Mouse (Mus musculus): ENCODE results near the gene Rnase1. TPM values are rescaled to one million over a fixed set of nuclear protein-coding genes. Genes with fewer than 3 reads are reported as not detected.
A peak's percentile ranks its signal among the peaks of the same experiment; 100 is the strongest.

The Rnase1 gene
- polyA plus RNA-seq, 1 experiment: 0.17 TPM

DNA sequence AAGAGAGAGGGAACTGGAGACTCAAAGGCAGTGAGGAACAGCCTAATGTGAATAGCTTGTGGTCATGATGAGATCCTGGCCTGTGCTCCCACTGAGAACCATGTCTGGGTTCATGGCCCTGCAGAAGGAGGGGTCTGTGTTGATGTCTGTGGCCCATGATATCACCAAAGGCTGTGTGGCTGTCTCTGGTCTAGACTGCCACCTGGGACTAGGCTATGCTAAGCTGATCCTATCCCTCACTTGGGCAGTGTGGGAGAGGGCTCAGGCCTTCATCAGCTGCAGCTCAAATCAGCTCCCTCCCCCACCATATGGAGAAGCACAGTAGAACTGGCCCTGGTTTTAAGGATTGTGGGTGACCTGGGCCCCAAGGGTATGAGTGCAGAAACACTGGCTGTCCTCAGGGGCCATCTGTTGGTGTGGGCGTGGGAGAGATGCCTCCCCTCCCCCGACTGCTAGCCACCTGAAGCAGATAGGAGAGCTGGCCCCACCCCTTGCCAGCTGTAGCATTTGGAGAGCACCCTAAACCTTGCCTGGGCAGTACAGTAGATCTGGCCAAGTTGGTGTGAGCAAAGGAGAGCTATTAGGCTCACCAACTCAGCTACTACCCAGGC lies 18.8 kb downstream of the Rnase1 start:
- no peaks in the 10 kb centered on the region for H3K36me3 ChIP-seq (ENCODE audit: control insufficient read depth, insufficient read depth)
- no peaks in the 10 kb centered on the region for H3K79me2 ChIP-seq (ENCODE audit: control insufficient read depth, insufficient read depth)
- no peak overlapping the region for H3K4me2 ChIP-seq (ENCODE audit: low read depth)
- TF ChIP-seq REST (IDR thresholded peaks at IDR 0.05; ENCODE audit: insufficient read depth, insufficient read length): no peak
- TF ChIP-seq MYOD1 (IDR thresholded peaks at IDR 0.05; ENCODE audit: control insufficient read depth in 1 of 3, insufficient read length in 2 of 3, low read depth in 2 of 3): peak in 1 of 3 experiments; percentile 51
- H3ac ChIP-seq (ENCODE audit: control insufficient read depth, insufficient read length): no peak overlapping the region
- H3K27me3 ChIP-seq (ENCODE audit: control insufficient read depth, insufficient read depth, insufficient read length): peaks cover 6% of the 10 kb centered on the region
- H3K4me3 ChIP-seq: no peak overlapping the region

DNA sequence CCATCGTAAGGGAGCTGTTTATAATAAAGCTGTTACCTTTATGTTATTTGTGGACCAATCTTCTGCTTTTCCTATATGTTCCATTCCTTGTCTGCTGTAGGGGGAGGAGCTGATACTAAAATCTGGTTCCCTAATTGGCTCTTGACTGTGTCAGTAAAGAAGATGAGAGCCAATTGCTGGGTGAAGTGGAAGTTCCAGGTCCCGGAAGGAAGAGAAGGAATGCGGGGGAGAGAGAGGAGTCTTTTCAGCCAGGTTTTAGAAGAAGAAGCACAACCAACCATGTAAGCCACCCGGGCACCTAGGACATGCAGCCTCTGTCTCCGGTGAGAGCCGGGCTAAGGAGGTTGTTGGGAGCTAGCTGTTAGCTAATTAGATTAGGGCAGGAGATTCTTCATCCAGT lies 20.9 kb downstream of the Rnase1 start:
- TF ChIP-seq CEBPB (IDR thresholded peaks at IDR 0.05; ENCODE audit: insufficient read depth, poor library complexity, severe bottlenecking) (no peak), REST (IDR thresholded peaks at IDR 0.05; ENCODE audit: insufficient read depth, insufficient read length) (no peak), POLR2AphosphoS2 (IDR thresholded peaks at IDR 0.05; ENCODE audit: insufficient read length, low read depth) (no peak), MYOD1 (IDR thresholded peaks at IDR 0.05; ENCODE audit: control insufficient read depth in 1 of 3, insufficient read length in 2 of 3, low read depth in 2 of 3) (no peak), TCF3 (IDR thresholded peaks at IDR 0.05; ENCODE audit: insufficient read length, low read depth) (no peak), POLR2A (IDR thresholded peaks at IDR 0.05; ENCODE audit: insufficient read length, low read depth) (no peak), MAX (IDR thresholded peaks at IDR 0.05; ENCODE audit: low read depth) (no peak), USF1 (IDR thresholded peaks at IDR 0.05; ENCODE audit: low read depth) (no peak), MYOG (IDR thresholded peaks at IDR 0.05; ENCODE audit: control insufficient read depth in 1 of 3, insufficient read depth in 1 of 3, insufficient read length in 2 of 3, low read depth in 2 of 3) (no peak), TCF12 (IDR thresholded peaks at IDR 0.05; ENCODE audit: insufficient read depth, poor library complexity, severe bottlenecking) (no peak), E2F4 (IDR thresholded peaks at IDR 0.05; ENCODE audit: insufficient read depth) (no peak)
- H3K27me3 ChIP-seq (ENCODE audit: control insufficient read depth, insufficient read depth, insufficient read length): peaks cover 6% of the 10 kb centered on the region
- H3ac ChIP-seq (ENCODE audit: control insufficient read depth, insufficient read length): no peak overlapping the region
- no peaks in the 10 kb centered on the region for H3K79me2 ChIP-seq (ENCODE audit: control insufficient read depth, insufficient read depth)
- H3K36me3 ChIP-seq (ENCODE audit: control insufficient read depth, insufficient read depth): no peaks in the 10 kb centered on the region
- no peak overlapping the region for H3K4me2 ChIP-seq (ENCODE audit: low read depth)
- no peak overlapping the region for H3K4me3 ChIP-seq

GRCm38 (mm10) chr14:51113916-51114560 lies 32.5 kb downstream of the Rnase1 start, which contains the start of gene Eddm3b:
Gene Eddm3b (plus strand): TSS chr14:51114426.
- Histone ChIP-seq H3ac (ENCODE audit: control insufficient read depth, insufficient read length) (no peak within 1 kb of the TSS), H3K79me2 (ENCODE audit: control insufficient read depth, insufficient read depth) (no peaks in the 10 kb centered on the region), H3K4me2 (ENCODE audit: low read depth) (no peak within 1 kb of the TSS), H3K4me3 (no peak within 1 kb of the TSS), H3K36me3 (ENCODE audit: control insufficient read depth, insufficient read depth) (no peaks in the 10 kb centered on the region), H3K27me3 (ENCODE audit: control insufficient read depth, insufficient read depth, insufficient read length) (no peaks in the 10 kb centered on the region)
- TF ChIP-seq MYOD1 (IDR thresholded peaks at IDR 0.05; ENCODE audit: control insufficient read depth in 1 of 3, insufficient read length in 2 of 3, low read depth in 2 of 3): no peak
- TF ChIP-seq MAX (IDR thresholded peaks at IDR 0.05; ENCODE audit: low read depth): no peak
- no peak for TF ChIP-seq TCF3 (IDR thresholded peaks at IDR 0.05; ENCODE audit: insufficient read length, low read depth)
- no peak for TF ChIP-seq SRF (IDR thresholded peaks at IDR 0.05; ENCODE audit: control insufficient read depth, insufficient read length, low read depth)
- TF ChIP-seq USF1 (IDR thresholded peaks at IDR 0.05; ENCODE audit: low read depth): no peak
- no peak for TF ChIP-seq CEBPB (IDR thresholded peaks at IDR 0.05; ENCODE audit: insufficient read depth, poor library complexity, severe bottlenecking)
- TF ChIP-seq MYOG (IDR thresholded peaks at IDR 0.05; ENCODE audit: control insufficient read depth in 1 of 3, insufficient read depth in 1 of 3, insufficient read length in 2 of 3, low read depth in 2 of 3): no peak
- TF ChIP-seq E2F4 (IDR thresholded peaks at IDR 0.05; ENCODE audit: insufficient read depth): no peak
- no peak for TF ChIP-seq POLR2A (IDR thresholded peaks at IDR 0.05; ENCODE audit: insufficient read length, low read depth)
- TF ChIP-seq REST (IDR thresholded peaks at IDR 0.05; ENCODE audit: insufficient read depth, insufficient read length): no peak
- TF ChIP-seq TCF12 (IDR thresholded peaks at IDR 0.05; ENCODE audit: insufficient read depth, poor library complexity, severe bottlenecking): no peak
- TF ChIP-seq POLR2AphosphoS2 (IDR thresholded peaks at IDR 0.05; ENCODE audit: insufficient read length, low read depth): no peak

GRCm38 (mm10) chr14:51113476-51113875 lies 33.1 kb downstream of the Rnase1 start:
- H3K4me2 ChIP-seq (ENCODE audit: low read depth): no peak overlapping the region
- H3K79me2 ChIP-seq (ENCODE audit: control insufficient read depth, insufficient read depth): no peaks in the 10 kb centered on the region
- no peaks in the 10 kb centered on the region for H3K27me3 ChIP-seq (ENCODE audit: control insufficient read depth, insufficient read depth, insufficient read length)

GRCm38 (mm10) chr14:51111966-51112365 lies 34.6 kb downstream of the Rnase1 start:
- H3K27me3 ChIP-seq (ENCODE audit: control insufficient read depth, insufficient read depth, insufficient read length): no peaks in the 10 kb centered on the region
- peak overlapping the region; percentile 32 for H3K4me2 ChIP-seq (ENCODE audit: low read depth)
- H3K79me2 ChIP-seq (ENCODE audit: control insufficient read depth, insufficient read depth): no peaks in the 10 kb centered on the region
- H3K4me3 ChIP-seq: no peak overlapping the region
- no peak overlapping the region for H3ac ChIP-seq (ENCODE audit: control insufficient read depth, insufficient read length)
- no peaks in the 10 kb centered on the region for H3K36me3 ChIP-seq (ENCODE audit: control insufficient read depth, insufficient read depth)
- TF ChIP-seq SRF (IDR thresholded peaks at IDR 0.05; ENCODE audit: control insufficient read depth, insufficient read length, low read depth): no peak
- TF ChIP-seq POLR2AphosphoS2 (IDR thresholded peaks at IDR 0.05; ENCODE audit: insufficient read length, low read depth): no peak
- TF ChIP-seq REST (IDR thresholded peaks at IDR 0.05; ENCODE audit: insufficient read depth, insufficient read length): no peak
- no peak for TF ChIP-seq POLR2A (IDR thresholded peaks at IDR 0.05; ENCODE audit: insufficient read length, low read depth)
- no peak for TF ChIP-seq E2F4 (IDR thresholded peaks at IDR 0.05; ENCODE audit: insufficient read depth)
- no peak for TF ChIP-seq TCF3 (IDR thresholded peaks at IDR 0.05; ENCODE audit: insufficient read length, low read depth)
- no peak for TF ChIP-seq TCF12 (IDR thresholded peaks at IDR 0.05; ENCODE audit: insufficient read depth, poor library complexity, severe bottlenecking)
- TF ChIP-seq USF1 (IDR thresholded peaks at IDR 0.05; ENCODE audit: low read depth): no peak
- TF ChIP-seq MYOG (IDR thresholded peaks at IDR 0.05; ENCODE audit: control insufficient read depth in 1 of 3, insufficient read depth in 1 of 3, insufficient read length in 2 of 3, low read depth in 2 of 3): peak in 2 of 3 experiments; percentile 48 to 79
- peak; percentile 35 to 61 (median 46) for TF ChIP-seq MYOD1 (IDR thresholded peaks at IDR 0.05; ENCODE audit: control insufficient read depth in 1 of 3, insufficient read length in 2 of 3, low read depth in 2 of 3)
- TF ChIP-seq MAX (IDR thresholded peaks at IDR 0.05; ENCODE audit: low read depth): no peak
- no peak for TF ChIP-seq CEBPB (IDR thresholded peaks at IDR 0.05; ENCODE audit: insufficient read depth, poor library complexity, severe bottlenecking)

More at GRCm38 (mm10) chr14:51113476-51113875, 33.1 kb downstream of the Rnase1 start:
- H3K36me3 ChIP-seq (ENCODE audit: control insufficient read depth, insufficient read depth): no peaks in the 10 kb centered on the region
- H3ac ChIP-seq (ENCODE audit: control insufficient read depth, insufficient read length): no peak overlapping the region
- H3K4me3 ChIP-seq: no peak overlapping the region
- no peak for TF ChIP-seq POLR2A (IDR thresholded peaks at IDR 0.05; ENCODE audit: insufficient read length, low read depth)
- no peak for TF ChIP-seq REST (IDR thresholded peaks at IDR 0.05; ENCODE audit: insufficient read depth, insufficient read length)

All from myocyte (in vitro differentiated cells).